Mouse (Mus musculus): ENCODE measurements around the gene Smdt1. TPM values are rescaled to one million over a fixed set of nuclear protein-coding genes. Genes with fewer than 3 reads are reported as not detected.

Smdt1 gene
- total and polyA plus RNA-seq, 2 experiments from 2014 or later, result 226 to 352 TPM

GRCm38 (mm10) chr15:82376393-82377138 is 37.8 kb downstream of the Smdt1 start:
- H3K4me3 ChIP-seq (ENCODE audit: low read depth, low read length), result no peak overlapping the region
- peak; percentile 63 for DNase-seq (ENCODE audit: low spot score)
- H3K36me3 ChIP-seq (ENCODE audit: insufficient read depth, low read length), result no peaks in the 10 kb centered on the region
- no peak for TF ChIP-seq CTCF (IDR thresholded peaks at IDR 0.05)
- no peak overlapping the region for H3K9ac ChIP-seq (replicated peaks; ENCODE audit: low read length, poor library complexity, severe bottlenecking)
- H3K27me3 ChIP-seq (ENCODE audit: insufficient read depth, low read length), result no peaks in the 10 kb centered on the region
- no peaks in the 10 kb centered on the region for H3K9me3 ChIP-seq (ENCODE audit: low read length)
- H3K27ac ChIP-seq (ENCODE audit: low read depth, low read length), result no peak overlapping the region
- H3K4me2 ChIP-seq (ENCODE audit: low read depth, low read length, poor library complexity, severe bottlenecking), result no peak overlapping the region
- H3K4me1 ChIP-seq (ENCODE audit: insufficient read depth, low read length), result no peaks in the 10 kb centered on the region
- no peak for ATAC-seq (ENCODE audit: low FRiP score)
- WGBS, result 65% methylated on average over 17 of the region's 17 CpGs

- H3K27ac ChIP-seq (ENCODE audit: low read depth, low read length), result no peak overlapping the region
- H3K4me1 ChIP-seq (ENCODE audit: insufficient read depth, low read length), result no peaks in the 10 kb centered on the region
- no peaks in the 10 kb centered on the region for H3K36me3 ChIP-seq (ENCODE audit: insufficient read depth, low read length)
- no peak for ATAC-seq (ENCODE audit: low FRiP score)
- H3K27me3 ChIP-seq (ENCODE audit: insufficient read depth, low read length), result no peaks in the 10 kb centered on the region
- H3K4me2 ChIP-seq (ENCODE audit: low read depth, low read length, poor library complexity, severe bottlenecking), result no peak overlapping the region
- no peak overlapping the region for H3K4me3 ChIP-seq (ENCODE audit: low read depth, low read length)
- TF ChIP-seq CTCF (IDR thresholded peaks at IDR 0.05), result no peak
- no peak overlapping the region for H3K9ac ChIP-seq (replicated peaks; ENCODE audit: low read length, poor library complexity, severe bottlenecking)
- no peak for DNase-seq (ENCODE audit: low spot score)
- no peaks in the 10 kb centered on the region for H3K9me3 ChIP-seq (ENCODE audit: low read length)
- WGBS, result 85% methylated on average over 5 of the region's 5 CpGs
Observed at GRCm38 (mm10) chr15:82377701-82378100, 38.9 kb downstream of the Smdt1 start.

- peak; percentile 40 for DNase-seq (ENCODE audit: low spot score)
- H3K27me3 ChIP-seq (ENCODE audit: insufficient read depth, low read length), result no peaks in the 10 kb centered on the region
- no peaks in the 10 kb centered on the region for H3K36me3 ChIP-seq (ENCODE audit: insufficient read depth, low read length)
- no peak for TF ChIP-seq CTCF (IDR thresholded peaks at IDR 0.05)
- H3K4me3 ChIP-seq (ENCODE audit: low read depth, low read length), result no peak overlapping the region
- no peak overlapping the region for H3K4me2 ChIP-seq (ENCODE audit: low read depth, low read length, poor library complexity, severe bottlenecking)
- ATAC-seq (ENCODE audit: low FRiP score), result no peak
- H3K9me3 ChIP-seq (ENCODE audit: low read length), result no peaks in the 10 kb centered on the region
- 54% methylated on average over 15 of the region's 15 CpGs for WGBS
- H3K9ac ChIP-seq (replicated peaks; ENCODE audit: low read length, poor library complexity, severe bottlenecking), result no peak overlapping the region
- 0 out of 2 replicates have a peak overlapping the region, but pooled peaks have one; percentile 26 for H3K27ac ChIP-seq (ENCODE audit: low read depth, low read length)
- no peaks in the 10 kb centered on the region for H3K4me1 ChIP-seq (ENCODE audit: insufficient read depth, low read length)
Observed at GRCm38 (mm10) chr15:82378261-82379180, 39.8 kb downstream of the Smdt1 start.

- Histone ChIP-seq H3K9me3 (ENCODE audit: low read length) (no peaks in the 10 kb centered on the region), H3K4me2 (ENCODE audit: low read depth, low read length, poor library complexity, severe bottlenecking) (peak overlapping the region; percentile 52), H3K9ac (replicated peaks; ENCODE audit: low read length, poor library complexity, severe bottlenecking) (no peak overlapping the region), H3K4me3 (ENCODE audit: low read depth, low read length) (no peak overlapping the region), H3K27ac (ENCODE audit: low read depth, low read length) (no peak overlapping the region), H3K36me3 (ENCODE audit: insufficient read depth, low read length) (no peaks in the 10 kb centered on the region), H3K4me1 (ENCODE audit: insufficient read depth, low read length) (no peaks in the 10 kb centered on the region), H3K27me3 (ENCODE audit: insufficient read depth, low read length) (no peaks in the 10 kb centered on the region)
- no peak for ATAC-seq (ENCODE audit: low FRiP score)
- WGBS, result 33% methylated on average over 7 of the region's 7 CpGs
- TF ChIP-seq CTCF (IDR thresholded peaks at IDR 0.05), result no peak
- no peak for DNase-seq (ENCODE audit: low spot score)
Observed at GRCm38 (mm10) chr15:82379511-82379870, 40.7 kb downstream of the Smdt1 start.

- H3K4me1 ChIP-seq (ENCODE audit: insufficient read depth, low read length), result no peaks in the 10 kb centered on the region
- H3K9ac ChIP-seq (replicated peaks; ENCODE audit: low read length, poor library complexity, severe bottlenecking), result 0 out of 2 replicates have a peak within 1 kb of the TSS, but pooled peaks have one; percentile 36
- no peaks in the 10 kb centered on the region for H3K27me3 ChIP-seq (ENCODE audit: insufficient read depth, low read length)
- H3K4me2 ChIP-seq (ENCODE audit: low read depth, low read length, poor library complexity, severe bottlenecking), result peak within 1 kb of the TSS; percentile 52
- H3K4me3 ChIP-seq (ENCODE audit: low read depth, low read length), result peak within 1 kb of the TSS; percentile 29
- DNase-seq (ENCODE audit: low spot score), result peak; percentile 42
- peak; percentile 20; the same call in 1 of the 2 replicates for ATAC-seq (ENCODE audit: low FRiP score)
- H3K9me3 ChIP-seq (ENCODE audit: low read length), result no peaks in the 10 kb centered on the region
- WGBS, result 4% methylated on average over 16 of the region's 24 CpGs
- H3K27ac ChIP-seq (ENCODE audit: low read depth, low read length), result no peak within 1 kb of the TSS
- no peak for TF ChIP-seq CTCF (IDR thresholded peaks at IDR 0.05)
- H3K36me3 ChIP-seq (ENCODE audit: insufficient read depth, low read length), result no peaks in the 10 kb centered on the region
Observed at GRCm38 (mm10) chr15:82379871-82380713, 41.3 kb downstream of the Smdt1 start, which contains the start of gene Cyp2d22. TSS of gene Cyp2d22 (minus strand) at chr15:82380260.

Data from midbrain, postnatal 0 days (tissue).